Mouse (Mus musculus) urinary bladder, adult 18-20 months (tissue): Measurements from ENCODE around the gene Syne3.
A peak's percentile ranks its signal among the peaks of the same experiment; 100 is the strongest.

ENCODE experiments used
- DNase-seq, 2 experiments: peaks; one replicate each; pipeline ENCODE4 v3.0.0; 2022; ENCODE audit warnings: low spot score in 2 of 2, mixed read lengths in 2 of 2

The Syne3 gene

GRCm38 (mm10) chr12:104925035-104925434 is 84.6 kb downstream of the Syne3 start:
- DNase-seq: no peak

DNA sequence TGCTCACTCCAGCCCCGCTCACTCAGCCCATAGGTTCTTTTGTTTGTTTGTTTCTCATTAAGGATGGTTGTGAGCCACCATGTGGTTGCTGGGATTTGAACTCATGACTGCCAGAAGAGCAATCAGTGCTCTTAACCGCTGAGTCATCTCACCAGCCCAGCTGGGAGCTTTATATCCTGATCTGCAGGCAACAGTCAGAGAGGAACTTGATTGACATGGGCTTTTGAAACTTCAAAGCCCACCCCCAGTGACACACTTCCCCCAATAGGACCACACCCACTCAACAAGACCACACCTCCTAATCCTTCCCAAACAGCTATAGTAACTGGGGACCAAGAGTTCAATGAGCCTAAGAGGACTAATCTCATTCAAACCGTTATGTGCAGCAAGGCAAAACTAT is 85.1 kb downstream of the Syne3 start:
- DNase-seq: no peak

DNA sequence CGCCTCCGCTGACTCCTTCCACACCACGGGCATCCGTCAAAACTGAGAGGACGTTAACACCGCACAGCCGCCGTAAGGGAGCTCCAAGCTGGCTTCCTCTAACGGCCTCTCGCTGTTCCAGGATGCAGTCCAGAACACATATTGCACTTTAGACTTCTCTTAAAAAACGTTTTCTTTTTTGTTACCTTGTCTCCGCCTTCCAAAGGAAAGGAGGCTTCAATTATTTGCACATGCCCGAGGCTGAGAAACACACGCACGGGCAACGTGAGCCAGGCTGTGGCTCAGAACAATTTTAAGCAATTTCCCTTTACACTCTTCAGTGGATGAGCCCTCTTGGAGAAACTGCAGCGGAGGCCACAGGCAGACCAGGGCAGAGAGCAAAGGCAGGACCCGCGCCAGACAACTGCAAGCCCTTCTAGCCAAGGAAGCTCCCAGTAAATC is 85.6 kb downstream of the Syne3 start:
- no peak for DNase-seq

- DNase-seq: no peak
These were observed 87.0 kb downstream of the Syne3 start for GRCm38 (mm10) chr12:104922647-104923046.

DNA sequence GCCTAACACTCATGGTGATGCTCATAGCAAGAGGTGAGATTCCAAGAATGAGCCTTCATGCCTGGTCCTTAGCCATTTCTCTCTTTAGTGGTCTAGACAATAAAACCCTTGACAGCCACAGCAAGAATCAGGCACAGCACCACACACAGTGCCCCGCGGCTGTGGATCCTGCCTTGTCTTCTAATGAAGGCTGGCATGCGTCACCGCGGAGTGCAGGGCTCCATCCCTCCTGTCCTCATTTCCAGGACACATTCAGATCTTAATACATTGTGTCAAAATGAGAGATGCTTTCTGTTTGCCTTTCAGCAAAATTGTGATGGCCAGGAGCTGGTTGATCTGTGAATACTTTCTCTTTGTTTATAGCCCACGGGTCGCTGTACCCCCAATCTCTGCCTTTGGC is 88.5 kb downstream of the Syne3 start:
- DNase-seq: no peak

DNA sequence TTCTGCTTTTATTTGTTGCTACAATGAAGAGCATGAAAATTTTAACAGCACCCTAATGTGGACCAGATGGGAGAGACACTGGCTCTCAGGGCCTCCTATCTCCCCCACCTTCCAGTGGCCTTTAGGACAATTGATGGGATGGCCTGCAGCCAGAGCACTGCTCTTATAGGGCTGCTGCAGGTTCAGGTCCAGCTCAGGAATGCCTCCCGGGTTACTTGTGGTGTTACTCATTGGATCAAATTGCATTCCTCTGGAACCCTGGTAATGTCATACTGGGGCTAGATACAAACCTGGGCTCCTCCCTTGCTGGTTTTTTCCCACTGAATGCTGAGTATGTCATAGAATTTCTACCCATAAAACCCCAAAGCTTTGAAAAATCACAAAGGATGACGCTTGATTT is 90.4 kb downstream of the Syne3 start:
- DNase-seq: no peak

- DNase-seq: no peak
These were observed 91.7 kb downstream of the Syne3 start for GRCm38 (mm10) chr12:104917927-104918326.

GRCm38 (mm10) chr12:104917297-104917696 is 92.3 kb downstream of the Syne3 start:
- DNase-seq: no peak

- no peak for DNase-seq
These were observed 92.8 kb downstream of the Syne3 start for GRCm38 (mm10) chr12:104916776-104917175.

GRCm38 (mm10) chr12:104915681-104916080 is 93.9 kb downstream of the Syne3 start:
- DNase-seq: no peak

GRCm38 (mm10) chr12:104912990-104913389 is 96.6 kb downstream of the Syne3 start:
- DNase-seq: no peak

DNA sequence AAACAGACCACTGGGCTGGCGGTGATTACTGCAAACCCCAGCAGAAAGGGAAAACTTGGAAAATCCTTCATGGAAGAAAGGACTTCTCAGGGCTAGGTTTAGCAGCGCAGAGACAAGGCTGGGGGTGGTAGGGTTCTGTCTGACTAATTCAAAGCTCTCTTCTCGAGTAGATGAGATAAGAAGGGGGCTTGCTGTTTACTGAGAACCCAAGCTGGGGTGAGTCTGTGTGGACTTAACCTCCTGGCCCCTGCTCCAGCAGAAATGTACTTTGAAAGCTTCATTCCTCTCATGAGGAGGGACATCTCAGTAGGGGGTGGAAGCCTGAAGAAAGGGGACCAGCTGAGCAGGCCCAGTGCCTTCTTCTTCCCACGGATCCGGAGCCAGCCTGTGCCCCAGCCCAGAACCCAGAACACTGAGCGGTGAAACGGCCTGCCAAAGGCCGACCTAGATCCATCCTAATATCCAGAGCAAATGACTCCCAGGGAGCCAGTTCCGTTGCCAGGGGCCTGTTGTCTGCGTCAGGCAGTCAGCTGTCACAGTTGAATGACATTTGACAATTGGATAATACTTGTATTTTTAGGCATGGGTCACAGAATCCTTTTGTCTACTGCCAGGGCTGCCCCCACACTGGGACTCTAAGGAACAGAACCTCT is 97.2 kb downstream of the Syne3 start:
- DNase-seq: no peak

DNA sequence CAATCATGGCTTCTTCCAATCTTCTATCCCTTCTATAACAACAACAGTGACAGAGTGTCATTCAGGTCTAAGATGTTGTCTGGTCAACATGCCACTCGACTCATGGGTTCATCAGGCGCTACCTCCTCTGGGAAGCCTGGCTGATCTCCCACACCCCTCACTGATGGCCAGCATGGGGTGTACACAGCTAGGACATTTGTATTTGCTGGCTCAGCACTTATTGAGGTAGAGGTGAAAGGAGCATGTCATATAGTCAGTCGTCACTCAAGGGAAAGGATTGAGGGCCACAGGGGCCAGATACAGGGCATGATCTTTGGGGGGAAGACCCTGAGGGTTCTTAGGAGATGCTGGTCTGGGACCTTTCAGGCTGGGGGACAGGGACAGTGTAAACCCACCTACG is 99.9 kb downstream of the Syne3 start:
- no peak for DNase-seq

GRCm38 (mm10) chr12:104908986-104909385 is 100.6 kb downstream of the Syne3 start:
- no peak for DNase-seq

GRCm38 (mm10) chr12:104908024-104908781 is 101.4 kb downstream of the Syne3 start:
- no peak for DNase-seq

- no peak for DNase-seq
These were observed 102.5 kb downstream of the Syne3 start for GRCm38 (mm10) chr12:104907133-104907532.

DNA sequence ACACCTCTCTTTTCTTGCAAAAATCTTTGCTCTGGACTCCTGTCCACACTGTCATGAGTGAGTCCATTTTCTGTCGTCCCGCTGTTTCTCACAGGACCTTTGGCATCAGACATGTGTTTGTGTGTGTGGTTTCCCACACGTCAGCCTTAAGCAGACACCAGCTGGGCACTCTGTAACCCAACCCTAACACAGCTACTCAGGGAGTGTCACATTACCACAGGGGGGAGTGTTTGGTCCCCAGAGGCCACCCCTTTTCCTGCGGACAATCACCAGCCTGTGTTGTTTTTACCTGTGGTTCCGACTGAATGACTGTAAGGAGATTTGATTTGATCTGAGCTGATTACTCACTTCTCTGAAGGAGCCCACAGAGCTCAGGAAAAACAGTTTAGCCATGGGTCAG is 105.5 kb downstream of the Syne3 start:
- no peak for DNase-seq

GRCm38 (mm10) chr12:104902392-104903053 is 107.1 kb downstream of the Syne3 start:
- no peak for DNase-seq

GRCm38 (mm10) chr12:104901320-104901719 is 108.3 kb downstream of the Syne3 start:
- DNase-seq: peak; percentile 49 to 60

- DNase-seq: no peak
These were observed 109.8 kb downstream of the Syne3 start for GRCm38 (mm10) chr12:104899835-104900234.

DNA sequence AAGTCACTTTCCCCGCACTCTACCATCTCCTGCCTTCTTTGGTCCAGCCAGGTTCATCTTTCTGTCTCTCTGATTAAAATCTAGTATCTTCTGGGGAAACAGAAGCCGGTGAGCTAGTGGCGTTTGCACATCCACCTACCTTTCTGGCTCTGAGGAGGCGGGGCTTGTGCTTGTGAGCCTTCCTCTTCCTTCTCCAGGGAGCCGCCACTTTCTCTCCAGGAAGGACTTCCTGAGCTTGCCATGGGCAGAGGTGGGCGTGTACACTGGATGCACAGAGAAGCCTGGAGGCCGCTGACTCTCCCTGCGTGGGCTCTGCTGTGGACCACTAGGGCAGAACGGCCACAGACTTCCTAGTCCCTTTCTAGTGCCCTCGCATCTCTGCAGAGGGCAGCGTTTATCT is 110.4 kb downstream of the Syne3 start:
- DNase-seq: no peak

DNA sequence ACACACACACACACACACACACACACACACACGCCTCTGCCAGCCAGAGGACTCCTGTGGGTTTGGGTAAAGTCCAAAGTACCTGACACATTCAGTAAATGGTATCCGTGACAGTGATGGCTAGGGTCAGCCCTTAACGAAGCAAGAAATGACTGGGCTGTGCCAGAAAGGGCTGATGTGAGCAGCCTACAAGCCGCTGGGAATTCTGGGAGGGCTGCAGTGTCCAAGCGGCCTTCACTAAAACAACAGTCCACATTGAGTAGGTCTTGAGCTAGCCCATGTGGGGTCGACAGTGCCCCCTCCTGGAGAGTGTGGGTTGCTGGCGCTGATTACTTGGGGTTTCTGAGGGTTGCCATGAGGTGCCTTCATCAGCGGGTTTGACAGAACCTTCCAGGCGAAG is 110.9 kb downstream of the Syne3 start:
- no peak for DNase-seq
